Mouse (Mus musculus) cerebellum, adult 2 months (tissue): ENCODE results near the gene Raet1e.
"Not testable (repeated sequence)": the region's sequence is repeated elsewhere in the genome, so short reads cannot be mapped to it uniquely, and the experiment has no call there.

ENCODE experiments used
- CTCF ChIP-seq: fragments of 200-500 bp; IDR thresholded peaks from 2 replicates; pipeline ENCODE4 v1.5.1; 2011; ENCODE audit warnings: low read depth, mild to moderate bottlenecking, control low read depth, low read length, moderate library complexity, borderline replicate concordance; ENCODE audit not compliant: insufficient read depth
- POLR2A ChIP-seq: fragments of 200-500 bp; IDR thresholded peaks from 2 replicates; pipeline ENCODE4 v1.6.1; 2011; ENCODE audit warnings: low read length, control low read depth, borderline replicate concordance; ENCODE audit not compliant: insufficient read depth

DNA sequence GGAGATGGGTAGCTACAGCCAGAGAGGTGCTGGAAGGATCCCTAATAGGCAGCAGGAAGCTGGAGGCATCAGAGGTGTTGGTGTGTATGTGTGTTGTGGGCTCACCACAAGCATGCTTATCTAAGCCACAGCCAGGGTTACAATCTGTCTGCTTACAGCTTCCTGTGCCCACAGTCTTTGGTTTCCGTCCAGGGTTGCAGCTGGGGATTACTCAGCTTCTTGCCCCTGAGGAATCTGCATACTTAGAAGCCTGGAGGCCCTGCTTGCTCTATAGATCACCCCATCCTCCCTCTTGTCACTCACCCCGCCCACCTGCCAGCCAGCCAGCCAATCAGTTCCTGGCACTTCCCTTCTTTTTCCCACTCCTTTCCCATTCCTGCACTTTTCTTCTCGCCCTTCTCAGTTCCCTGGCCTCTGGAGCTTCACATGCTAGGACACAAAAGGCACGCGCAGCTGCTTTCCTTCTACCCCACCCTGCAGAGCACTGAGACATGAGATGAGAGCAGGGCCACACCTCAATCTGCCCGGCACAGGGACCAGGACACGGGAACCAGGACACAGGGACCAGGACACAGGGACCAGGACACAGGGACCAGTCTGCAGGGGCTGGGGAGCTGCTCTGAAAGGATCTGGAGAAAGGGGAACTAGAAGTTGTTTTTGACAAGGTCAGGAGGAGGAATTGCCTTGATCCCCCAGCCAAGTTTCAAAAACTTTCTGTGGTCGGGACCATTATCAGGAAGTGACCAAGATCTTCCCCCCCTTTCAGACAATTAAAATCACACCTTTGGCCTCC is 255.5 kb downstream of the Raet1e start:
- TF ChIP-seq POLR2A, CTCF: not testable (repeated sequence)
